Mouse (Mus musculus) megakaryocyte, embryonic 14.5 days (primary cell): ENCODE data around the gene Top1.

Source experiments
- FLI1 ChIP-seq: IDR thresholded peaks from 2 replicates; pipeline ENCODE4 v1.6.1; 2012; ENCODE audit warnings: low read length, inconsistent platforms, mixed read lengths
- GATA1 ChIP-seq: IDR thresholded peaks from 3 replicates; pipeline ENCODE4 v1.6.1; 2012; ENCODE audit warnings: mixed read lengths, low read length, inconsistent platforms, borderline replicate concordance

- TF ChIP-seq FLI1: no peak
- TF ChIP-seq GATA1: no peak
Observed at GRCm38 (mm10) chr2:160622646-160623045, 23.0 kb upstream of the Top1 start.
